Mouse (Mus musculus) small intestine, adult 2 months (tissue): ENCODE measurements around the gene Morf4l2.
"Not testable (repeated sequence)": the region's sequence is repeated elsewhere in the genome, so short reads cannot be mapped to it uniquely, and the experiment has no call there.

Experiments used
- CTCF ChIP-seq: fragments of 200-500 bp; IDR thresholded peaks from 2 replicates; pipeline ENCODE4 v1.5.1; 2012; ENCODE audit warnings: low read depth, mild to moderate bottlenecking, control low read depth, inconsistent platforms, low read length, moderate library complexity, mixed read lengths; ENCODE audit not compliant: insufficient replicate concordance, insufficient read length; ENCODE audit errors: extremely low read depth
- POLR2A ChIP-seq: fragments of 200-500 bp; IDR thresholded peaks from 2 replicates; pipeline ENCODE4 v1.6.1; 2012; ENCODE audit warnings: low read depth, mild to moderate bottlenecking, control low read depth, inconsistent platforms, low read length, moderate library complexity

- not testable (repeated sequence) for TF ChIP-seq CTCF, POLR2A
Observed at GRCm38 (mm10) chrX:136691606-136692293, 51.7 kb downstream of the Morf4l2 start.
